Mouse (Mus musculus) G1E (cell line): Measurements from ENCODE around the gene Rab5b. TPM values are rescaled to one million over a fixed set of nuclear protein-coding genes. Genes with fewer than 3 reads are reported as not detected.

Experiments
- ATAC-seq: 2 replicates; pipeline ENCODE4 v1.8.0; 2016; ENCODE audit warnings: mild to moderate bottlenecking; ENCODE audit not compliant: insufficient number of reproducible peaks, poor library complexity, low FRiP score, severe bottlenecking; ENCODE audit errors: extremely low read depth
- DNase-seq: peaks from one replicate; pipeline ENCODE4 v3.0.0; 2012; ENCODE audit warnings: low spot score
- H3K27me3 ChIP-seq: 2 replicates; pipeline ENCODE4 v1.6.1; 2012; ENCODE audit warnings: mild to moderate bottlenecking, low read length, inconsistent platforms; ENCODE audit not compliant: insufficient read depth
- H3K36me3 ChIP-seq: replicated peaks from 2 replicates; pipeline ENCODE3; 2012; ENCODE audit warnings: mild to moderate bottlenecking, inconsistent platforms
- H3K4me1 ChIP-seq: 2 replicates; pipeline ENCODE4 v1.6.1; 2012; ENCODE audit warnings: low read depth, low read length, inconsistent platforms, mixed read lengths; ENCODE audit not compliant: insufficient read depth
- H3K4me3 ChIP-seq: 2 replicates; pipeline ENCODE4 v1.5.1; 2012; ENCODE audit warnings: low read depth, mild to moderate bottlenecking, inconsistent platforms, low read length, moderate library complexity, mixed read lengths
- H3K9me3 ChIP-seq: replicated peaks from 2 replicates; pipeline ENCODE4 v1.6.1; 2012; ENCODE audit warnings: inconsistent platforms
- GATA2 ChIP-seq: IDR thresholded peaks from 2 replicates; pipeline ENCODE4 v1.6.1; 2012; ENCODE audit warnings: low read depth, low read length, inconsistent platforms, borderline replicate concordance
- TAL1 ChIP-seq: conservative IDR thresholded peaks from 2 replicates; pipeline ENCODE4 v1.6.1; 2012; ENCODE audit warnings: low read depth, low read length, inconsistent platforms, mixed read lengths
- polyA plus RNA-seq: library from polyadenylated mRNA; stranded (reverse); fragments of >175 nt; gene quantifications from 2 replicates; pipeline ENCODE4 v1.2.3, GENCODE M21; 2012
- total RNA-seq, 2 experiments: library from RNA; stranded (forward) in 1 of 2; stranded (reverse) in 1 of 2; fragments of 200-1000 nt in 1 of 2; fragments of >200 nt in 1 of 2; fragmentation: Nextera tagmentation in 1 of 2; gene quantifications; 2 replicates each; pipeline ENCODE4 v1.2.3; 2014 to 2017

Gene Rab5b
- total and polyA plus RNA-seq, 3 experiments = 20.0 to 49.1 (median 48.0) TPM

GRCm38 (mm10) chr10:128627398-128628317 lies 68.4 kb downstream of the Rab5b start:
- no peaks in the 10 kb centered on the region for H3K27me3 ChIP-seq
- no peak for DNase-seq
- ATAC-seq = 0 out of 2 replicates have a peak, but pooled peaks have one; percentile 2
- TF ChIP-seq TAL1 = peak; percentile 70
- no peak for TF ChIP-seq GATA2
- no peaks in the 10 kb centered on the region for H3K9me3 ChIP-seq
- peaks cover 41% of the 10 kb centered on the region for H3K36me3 ChIP-seq
- H3K4me1 ChIP-seq = peaks cover 37% of the 10 kb centered on the region
- H3K4me3 ChIP-seq = no peak overlapping the region

Other genes starting within 250 kb of the Rab5b start
Only the 20 nearest of the 25 such genes appear.
- gene Myl6, start 202.1 kb downstream of the Rab5b start, total RNA-seq (2014; fragmentation: Nextera tagmentation) = 207 and 266 TPM in 2 replicates
- 1,414 and 1,457 TPM in 2 replicates for gene Myl6, start 202.1 kb downstream of the Rab5b start, total RNA-seq (2017)
- 273 and 359 TPM in 2 replicates for gene Myl6, start 202.1 kb downstream of the Rab5b start, polyA plus RNA-seq
- 11.4 and 13.1 TPM in 2 replicates for gene Myl6b, start 197.6 kb downstream of the Rab5b start, total RNA-seq (2014; fragmentation: Nextera tagmentation)
- 1.7 and 2.0 TPM in 2 replicates for gene Myl6b, start 197.6 kb downstream of the Rab5b start, total RNA-seq (2017)
- gene Myl6b, start 197.6 kb downstream of the Rab5b start, polyA plus RNA-seq = 14.7 and 17.4 TPM in 2 replicates
- 31.8 and 36.0 TPM in 2 replicates for gene Esyt1, start 170.4 kb downstream of the Rab5b start, total RNA-seq (2014; fragmentation: Nextera tagmentation)
- gene Esyt1, start 170.4 kb downstream of the Rab5b start, total RNA-seq (2017) = 98.1 and 107 TPM in 2 replicates
- gene Esyt1, start 170.4 kb downstream of the Rab5b start, polyA plus RNA-seq = 72.2 and 80.2 TPM in 2 replicates
- gene Zc3h10, start 148.5 kb downstream of the Rab5b start, total RNA-seq (2014; fragmentation: Nextera tagmentation) = 7.2 and 9.2 TPM in 2 replicates
- gene Zc3h10, start 148.5 kb downstream of the Rab5b start, total RNA-seq (2017) = 12.0 and 13.3 TPM in 2 replicates
- gene Zc3h10, start 148.5 kb downstream of the Rab5b start, polyA plus RNA-seq = 21.1 and 21.9 TPM in 2 replicates
- 2,429 and 2,736 TPM in 2 replicates for gene Rpl41, start 147.0 kb downstream of the Rab5b start, total RNA-seq (2014; fragmentation: Nextera tagmentation)
- 5,596 and 6,924 TPM in 2 replicates for gene Rpl41, start 147.0 kb downstream of the Rab5b start, total RNA-seq (2017)
- 10,155 and 11,415 TPM in 2 replicates for gene Rpl41, start 147.0 kb downstream of the Rab5b start, polyA plus RNA-seq
- gene Pa2g4, start 130.3 kb downstream of the Rab5b start, total RNA-seq (2014; fragmentation: Nextera tagmentation) = 692 and 813 TPM in 2 replicates
- gene Pa2g4, start 130.3 kb downstream of the Rab5b start, total RNA-seq (2017) = 212 and 245 TPM in 2 replicates
- gene Pa2g4, start 130.3 kb downstream of the Rab5b start, polyA plus RNA-seq = 659 and 767 TPM in 2 replicates
- gene Erbb3, start 106.6 kb downstream of the Rab5b start, total RNA-seq (2014; fragmentation: Nextera tagmentation) = 2.0 and 2.2 TPM in 2 replicates
- gene Erbb3, start 106.6 kb downstream of the Rab5b start, total RNA-seq (2017) = 0.35 and 0.49 TPM in 2 replicates
- gene Erbb3, start 106.6 kb downstream of the Rab5b start, polyA plus RNA-seq = 0.15 and 0.17 TPM in 2 replicates
- 4,124 and 4,641 TPM in 2 replicates for gene Rps26, start 69.5 kb downstream of the Rab5b start, total RNA-seq (2014; fragmentation: Nextera tagmentation)
- 1,044 and 1,182 TPM in 2 replicates for gene Rps26, start 69.5 kb downstream of the Rab5b start, total RNA-seq (2017)
- 4,182 and 5,947 TPM in 2 replicates for gene Rps26, start 69.5 kb downstream of the Rab5b start, polyA plus RNA-seq
- 11.4 and 11.7 TPM in 2 replicates for gene Ikzf4, start 50.3 kb downstream of the Rab5b start, total RNA-seq (2014; fragmentation: Nextera tagmentation)
- gene Ikzf4, start 50.3 kb downstream of the Rab5b start, total RNA-seq (2017) = 1.7 and 2.8 TPM in 2 replicates
- 6.7 and 7.0 TPM in 2 replicates for gene Ikzf4, start 50.3 kb downstream of the Rab5b start, polyA plus RNA-seq
- 4.6 and 8.7 TPM in 2 replicates for gene Suox, start 22.2 kb downstream of the Rab5b start, total RNA-seq (2014; fragmentation: Nextera tagmentation)
- 8.1 and 8.4 TPM in 2 replicates for gene Suox, start 22.2 kb downstream of the Rab5b start, total RNA-seq (2017)
- 0.96 and 1.7 TPM in 2 replicates for gene Suox, start 22.2 kb downstream of the Rab5b start, polyA plus RNA-seq
- 0.58 and 2.4 TPM in 2 replicates for gene Pmel, start 7.9 kb upstream of the Rab5b start, total RNA-seq (2014; fragmentation: Nextera tagmentation)
- gene Pmel, start 7.9 kb upstream of the Rab5b start, total RNA-seq (2017) = 0.76 and 1.0 TPM in 2 replicates
- 0.05 and 0.06 TPM in 2 replicates for gene Pmel, start 7.9 kb upstream of the Rab5b start, polyA plus RNA-seq
- 108 and 117 TPM in 2 replicates for gene Cdk2, start 8.8 kb upstream of the Rab5b start, total RNA-seq (2014; fragmentation: Nextera tagmentation)
- gene Cdk2, start 8.8 kb upstream of the Rab5b start, total RNA-seq (2017) = 109 and 113 TPM in 2 replicates
- 34.7 and 36.3 TPM in 2 replicates for gene Cdk2, start 8.8 kb upstream of the Rab5b start, polyA plus RNA-seq
- 6.8 and 8.4 TPM in 2 replicates for gene Dgka, start 48.6 kb upstream of the Rab5b start, total RNA-seq (2014; fragmentation: Nextera tagmentation)
- 3.3 TPM in 2 replicates for gene Dgka, start 48.6 kb upstream of the Rab5b start, total RNA-seq (2017)
- 0.19 and 0.50 TPM in 2 replicates for gene Dgka, start 48.6 kb upstream of the Rab5b start, polyA plus RNA-seq
- gene Pym1, start 51.6 kb upstream of the Rab5b start, total RNA-seq (2014; fragmentation: Nextera tagmentation) = 78.7 and 93.7 TPM in 2 replicates
- 44.3 and 47.3 TPM in 2 replicates for gene Pym1, start 51.6 kb upstream of the Rab5b start, total RNA-seq (2017)
- 144 and 169 TPM in 2 replicates for gene Pym1, start 51.6 kb upstream of the Rab5b start, polyA plus RNA-seq
- gene Mmp19, start 94.6 kb upstream of the Rab5b start, total RNA-seq (2014; fragmentation: Nextera tagmentation) = 0.44 TPM in 1 of 2 replicates, not detected in the other
- gene Mmp19, start 94.6 kb upstream of the Rab5b start, total RNA-seq (2017) = 0.11 and 0.12 TPM in 2 replicates
- gene Mmp19, start 94.6 kb upstream of the Rab5b start, polyA plus RNA-seq = 0.02 and 0.03 TPM in 2 replicates
- gene Dnajc14, start 107.8 kb upstream of the Rab5b start, total RNA-seq (2014; fragmentation: Nextera tagmentation) = 20.6 and 25.5 TPM in 2 replicates
- gene Dnajc14, start 107.8 kb upstream of the Rab5b start, total RNA-seq (2017) = 31.5 and 36.9 TPM in 2 replicates
- gene Dnajc14, start 107.8 kb upstream of the Rab5b start, polyA plus RNA-seq = 9.6 and 12.6 TPM in 2 replicates
- 8.4 and 10.1 TPM in 2 replicates for gene Tmem198b, start 108.1 kb upstream of the Rab5b start, total RNA-seq (2014; fragmentation: Nextera tagmentation)
- 4.1 and 4.9 TPM in 2 replicates for gene Tmem198b, start 108.1 kb upstream of the Rab5b start, total RNA-seq (2017)
- gene Tmem198b, start 108.1 kb upstream of the Rab5b start, polyA plus RNA-seq = 1.5 and 2.2 TPM in 2 replicates
- 144 and 197 TPM in 2 replicates for gene Sarnp, start 121.1 kb upstream of the Rab5b start, total RNA-seq (2014; fragmentation: Nextera tagmentation)
- 154 and 165 TPM in 2 replicates for gene Sarnp, start 121.1 kb upstream of the Rab5b start, total RNA-seq (2017)
- gene Sarnp, start 121.1 kb upstream of the Rab5b start, polyA plus RNA-seq = 16.5 and 19.9 TPM in 2 replicates
- gene Ormdl2, start 125.4 kb upstream of the Rab5b start, total RNA-seq (2014; fragmentation: Nextera tagmentation) = 29.3 and 31.9 TPM in 2 replicates
- gene Ormdl2, start 125.4 kb upstream of the Rab5b start, total RNA-seq (2017) = 132 and 152 TPM in 2 replicates
- gene Ormdl2, start 125.4 kb upstream of the Rab5b start, polyA plus RNA-seq = 18.0 and 21.9 TPM in 2 replicates
- gene Gdf11, start 195.5 kb upstream of the Rab5b start, total RNA-seq (2014; fragmentation: Nextera tagmentation) = not detected in 2 replicates
- gene Gdf11, start 195.5 kb upstream of the Rab5b start, total RNA-seq (2017) = under 0.01 TPM in 1 of 2 replicates, not detected in the other
- 0.02 TPM in 2 replicates for gene Gdf11, start 195.5 kb upstream of the Rab5b start, polyA plus RNA-seq